Mouse (Mus musculus) heart, embryonic 11.5 days (tissue): ENCODE results near the gene Erf. TPM values are rescaled to one million over a fixed set of nuclear protein-coding genes. Genes with fewer than 3 reads are reported as not detected.
A peak's percentile ranks its signal among the peaks of the same experiment; 100 is the strongest.

ENCODE experiments used
- ATAC-seq: fragments of 200-750 bp; cut with Nextera tagmentation; replicated peaks from 2 replicates; pipeline ENCODE4 v1.8.0; 2017; ENCODE audit warnings: moderate library complexity; ENCODE audit not compliant: insufficient number of reproducible peaks, low FRiP score, low TSS enrichment
- H3K27ac ChIP-seq: fragments of 300-500 bp; sonication (generic); 2 replicates; pipeline ENCODE4 v1.5.1; 2014; ENCODE audit warnings: mild to moderate bottlenecking, low read depth, low read length
- H3K27me3 ChIP-seq: fragments of 300-500 bp; sonication (generic); 2 replicates; pipeline ENCODE4 v1.6.1; 2014; ENCODE audit warnings: mild to moderate bottlenecking, low read length, mixed read lengths; ENCODE audit not compliant: control insufficient read depth, insufficient read depth
- H3K36me3 ChIP-seq: fragments of 300-500 bp; sonication (generic); 2 replicates; pipeline ENCODE4 v1.6.1; 2014; ENCODE audit warnings: mild to moderate bottlenecking, low read length, moderate library complexity, mixed read lengths; ENCODE audit not compliant: control insufficient read depth, insufficient read depth
- H3K4me1 ChIP-seq: fragments of 300-500 bp; sonication (generic); 2 replicates; pipeline ENCODE4 v1.6.1; 2014; ENCODE audit warnings: low read length; ENCODE audit not compliant: control insufficient read depth, insufficient read depth
- H3K4me2 ChIP-seq: fragments of 300-500 bp; sonication (generic); 2 replicates; pipeline ENCODE4 v1.6.1; 2014; ENCODE audit warnings: mild to moderate bottlenecking, moderate library complexity
- H3K4me3 ChIP-seq: fragments of 300-500 bp; sonication (generic); 2 replicates; pipeline ENCODE4 v1.5.1; 2014; ENCODE audit warnings: low read depth, low read length
- H3K9ac ChIP-seq: fragments of 300-500 bp; sonication (generic); 2 replicates; pipeline ENCODE4 v1.6.1; 2014; ENCODE audit warnings: mild to moderate bottlenecking, low read depth, low read length, moderate library complexity
- H3K9me3 ChIP-seq: fragments of 300-500 bp; sonication (generic); replicated peaks from 2 replicates; pipeline ENCODE4 v1.6.1; 2016; ENCODE audit warnings: low read length; ENCODE audit not compliant: control insufficient read depth
- WGBS: fragments of 180-500 bp; shearing (Covaris S2); extraction: QIAGEN DNeasy Blood & Tissue Kit; methylation state at CpG from one replicate; pipeline ENCODE4 v1.1.7; 2014; ENCODE audit not compliant: insufficient replicate concordance; 5-methylcytosine and 5-hydroxymethylcytosine counted together
- polyA plus RNA-seq: library from polyadenylated mRNA; unstranded; fragments of >200 nt; fragmentation: Nextera tagmentation; extraction: Ambion mirVana; gene quantifications from 2 replicates; pipeline ENCODE4 v1.2.1, GENCODE M21; 2014

The Erf gene
- 20.5 and 25.0 TPM in 2 replicates for polyA plus RNA-seq

DNA sequence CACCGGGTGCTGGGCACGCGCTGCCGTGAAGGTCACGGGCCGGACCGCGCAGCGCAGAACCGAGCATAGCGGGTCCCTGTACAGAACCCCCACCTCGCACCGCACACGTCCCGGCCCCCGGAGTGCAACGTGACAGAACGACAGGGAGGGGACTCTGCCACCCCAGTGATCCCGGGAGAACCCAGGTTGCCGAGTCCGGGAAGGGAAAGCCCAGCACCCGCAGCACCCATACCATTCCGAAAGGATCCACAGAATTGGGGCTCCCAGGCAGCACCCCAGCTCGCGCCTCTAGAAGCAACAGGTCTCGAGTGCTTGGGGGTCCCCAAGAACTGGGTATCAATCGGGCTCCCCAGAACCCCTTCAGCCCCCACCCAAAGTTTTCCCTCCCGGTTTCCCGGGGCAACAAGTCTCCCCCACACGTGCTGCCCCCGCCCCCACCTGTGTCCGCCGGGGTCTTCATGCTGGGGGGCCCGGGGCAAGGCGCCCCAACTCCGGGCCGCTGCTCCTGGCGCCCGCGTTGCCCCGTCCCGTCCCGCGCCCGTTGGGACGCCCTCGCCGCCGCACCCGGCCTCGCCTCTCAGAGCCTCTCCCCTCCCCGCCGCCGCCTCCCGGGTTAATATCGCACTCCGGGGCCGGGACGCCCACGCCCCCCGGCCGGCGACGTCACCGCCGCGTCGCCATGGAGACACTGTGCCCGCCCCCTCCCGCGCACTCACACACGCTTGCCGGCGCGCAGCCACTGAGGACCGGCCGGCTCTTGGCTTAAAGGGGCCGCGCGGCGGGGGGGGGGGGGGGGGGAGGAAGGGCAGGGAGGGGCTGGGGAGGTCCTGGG, at the start of gene Erf:
Erf (minus strand) TSS at position 621 of the 832 bp plus-strand sequence.
- Histone ChIP-seq H3K4me2 (peak within 1 kb of the TSS; percentile 98), H3K4me3 (peak within 1 kb of the TSS; percentile 80), H3K27ac (peak within 1 kb of the TSS; percentile 99), H3K9ac (peak within 1 kb of the TSS; percentile 99), H3K4me1 (peaks cover 34% of the 10 kb centered on the region), H3K9me3 (no peaks in the 10 kb centered on the region), H3K36me3 (0 out of 2 replicates have a peak, but pooled peaks cover 3% of the 10 kb centered on the region), H3K27me3 (no peaks in the 10 kb centered on the region)
- under 1% methylated on average over 73 of the region's 81 CpGs for WGBS
- peak; percentile 76 for ATAC-seq

DNA sequence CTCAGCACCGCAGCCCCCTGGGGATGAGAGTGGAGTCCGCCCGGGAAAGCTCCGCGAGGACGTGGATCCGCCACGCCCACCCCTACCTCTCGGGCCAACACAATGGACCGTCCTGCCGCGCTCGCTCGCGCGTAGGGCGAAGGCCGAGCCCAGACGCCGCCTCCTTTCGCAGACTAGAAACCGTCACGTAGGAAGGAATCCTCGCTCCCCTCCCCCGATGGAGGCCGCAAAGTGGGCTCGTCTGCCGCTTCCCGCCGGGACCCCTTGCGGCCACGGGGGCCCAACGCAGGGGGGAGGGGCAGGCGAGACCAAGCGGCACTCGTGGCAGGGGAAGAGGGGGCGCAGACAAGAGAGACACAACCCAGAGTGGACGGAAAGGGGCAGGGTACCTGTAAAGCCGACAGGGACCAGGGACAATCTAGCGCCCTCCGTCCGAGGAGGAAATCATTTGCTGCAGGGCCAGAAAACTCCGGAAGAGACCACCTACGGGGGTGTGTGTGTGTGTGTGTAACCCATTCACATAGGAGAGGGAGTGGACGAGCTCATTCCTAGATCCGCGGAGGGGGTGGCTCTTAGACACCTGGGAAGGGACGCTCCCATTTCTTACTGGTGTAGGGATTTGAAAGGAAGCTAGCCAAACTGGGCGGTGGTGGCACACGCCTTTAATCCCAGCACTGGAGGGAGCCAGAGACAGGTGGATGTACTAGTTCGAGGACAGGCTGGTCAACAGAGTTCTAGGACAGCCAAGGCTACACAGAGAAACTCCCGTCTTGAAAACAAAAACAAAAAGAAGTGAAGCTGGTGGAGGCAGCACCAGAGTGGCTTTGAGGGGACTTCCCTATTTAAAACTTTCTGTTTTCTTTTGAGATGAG, 47.1 kb upstream of the Erf start, which contains the start of gene Pafah1b3:
Pafah1b3 (minus strand) TSS at position 533 of the 872 bp plus-strand sequence.
- Histone ChIP-seq H3K27ac (peak within 1 kb of the TSS; percentile 95), H3K9ac (peak within 1 kb of the TSS; percentile 85), H3K4me1 (peaks cover 15% of the 10 kb centered on the region), H3K9me3 (no peaks in the 10 kb centered on the region), H3K4me3 (peak within 1 kb of the TSS; percentile 83), H3K27me3 (peaks cover 2% of the 10 kb centered on the region; the same call in 1 of the 2 replicates), H3K4me2 (peak within 1 kb of the TSS; percentile 94), H3K36me3 (peaks cover 15% of the 10 kb centered on the region)
- under 1% methylated on average over 51 of the region's 52 CpGs for WGBS
- peak; percentile 88 for ATAC-seq

DNA sequence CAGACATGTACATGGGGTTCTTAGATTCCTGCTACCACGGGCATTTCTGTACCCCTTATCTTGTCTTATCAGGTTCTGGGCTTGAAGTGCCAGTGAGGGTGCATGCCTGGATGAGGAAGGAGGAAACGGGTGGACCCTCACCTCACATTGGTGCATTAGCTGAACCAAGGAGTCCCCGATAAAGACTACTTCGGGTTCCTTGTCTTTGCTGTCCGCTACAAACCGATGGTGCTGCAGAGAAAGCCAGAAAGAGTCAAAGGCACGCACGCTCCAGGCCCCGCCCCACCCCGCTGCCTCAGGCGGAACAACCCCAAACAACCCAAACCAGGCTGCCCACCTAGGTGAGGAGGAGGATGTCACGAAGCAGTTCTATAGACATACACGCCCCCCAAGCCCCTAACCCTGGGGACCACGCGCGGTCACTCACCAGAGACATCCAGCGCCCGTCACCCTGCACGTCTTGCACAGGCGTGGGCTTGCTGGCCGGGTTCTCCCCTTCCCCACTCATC, 46.4 kb upstream of the Erf start:
- 1% methylated on average over 21 of the region's 21 CpGs for WGBS
- no peaks in the 10 kb centered on the region for H3K27me3 ChIP-seq
- H3K36me3 ChIP-seq = peaks cover 21% of the 10 kb centered on the region
- H3K4me3 ChIP-seq = peak overlapping the region; percentile 83
- no peaks in the 10 kb centered on the region for H3K9me3 ChIP-seq
- H3K4me1 ChIP-seq = peaks cover 15% of the 10 kb centered on the region
- peak overlapping the region; percentile 94 for H3K4me2 ChIP-seq
- peak overlapping the region; percentile 95 for H3K27ac ChIP-seq
- peak overlapping the region; percentile 85 for H3K9ac ChIP-seq
- ATAC-seq = peak; percentile 20; the same call in 1 of the 2 replicates

DNA sequence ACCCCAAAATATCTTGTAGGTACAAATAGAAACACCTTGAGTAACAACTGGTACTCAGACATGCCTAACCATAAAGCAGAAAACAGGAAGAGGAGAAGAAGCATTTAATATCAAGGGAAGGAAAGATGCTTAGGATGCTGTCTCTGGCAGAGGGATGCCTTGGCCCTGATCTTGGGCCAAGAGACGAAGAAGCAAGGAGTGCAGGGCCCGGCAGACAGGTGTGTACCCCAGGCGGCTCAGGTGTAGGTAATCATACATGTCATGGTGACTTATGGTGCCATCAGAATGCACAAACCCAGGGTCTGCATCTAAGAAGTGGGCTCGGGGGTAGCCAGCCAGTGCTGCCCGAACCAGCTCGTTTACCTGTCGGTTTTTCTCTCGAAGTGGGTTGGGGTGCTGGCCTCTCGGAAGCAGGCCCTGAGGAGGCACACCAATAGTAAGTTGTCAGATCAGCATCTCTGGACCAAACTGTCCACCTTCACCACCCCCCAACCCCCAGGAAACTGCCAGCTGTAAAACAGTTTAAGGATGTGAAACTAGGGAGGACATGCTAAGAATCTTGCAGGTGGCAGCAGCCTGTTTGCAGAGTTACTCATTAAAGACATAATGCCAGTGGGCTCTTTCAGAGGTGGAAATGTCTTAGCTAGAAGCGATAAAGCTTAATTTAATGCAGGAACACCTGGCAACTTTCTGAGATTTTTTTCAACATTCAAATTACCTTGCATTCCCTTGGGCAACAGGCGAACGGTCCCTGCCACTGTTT, 44.6 kb upstream of the Erf start:
- no peak overlapping the region for H3K4me3 ChIP-seq
- ATAC-seq = no peak
- no peak overlapping the region for H3K9ac ChIP-seq
- no peaks in the 10 kb centered on the region for H3K9me3 ChIP-seq
- WGBS = 86% methylated on average over 12 of the region's 12 CpGs
- peaks cover 18% of the 10 kb centered on the region for H3K4me1 ChIP-seq
- H3K4me2 ChIP-seq = no peak overlapping the region
- peaks cover 32% of the 10 kb centered on the region for H3K36me3 ChIP-seq
- no peak overlapping the region for H3K27ac ChIP-seq
- no peaks in the 10 kb centered on the region for H3K27me3 ChIP-seq

DNA sequence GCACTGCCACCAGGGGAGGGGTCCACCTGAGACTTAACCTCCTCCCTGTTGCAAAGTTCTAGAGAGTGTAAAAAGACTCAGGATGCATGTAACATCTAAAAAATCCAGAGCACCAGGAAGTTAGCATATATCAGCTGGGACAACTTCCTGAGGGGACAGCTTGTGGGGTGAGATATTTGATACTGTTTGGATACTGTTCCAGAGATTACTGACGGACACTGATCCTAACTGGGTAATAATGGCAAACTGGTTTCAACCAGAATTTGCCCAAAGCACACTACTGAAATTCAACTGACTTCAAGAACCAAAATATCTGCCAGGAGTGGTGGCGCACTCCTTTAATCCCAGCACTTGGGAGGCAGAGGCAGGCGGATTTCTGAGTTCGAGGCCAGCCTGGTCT, 43.9 kb upstream of the Erf start:
- Histone ChIP-seq H3K27ac (no peak overlapping the region), H3K9ac (no peak overlapping the region), H3K27me3 (no peaks in the 10 kb centered on the region), H3K4me3 (no peak overlapping the region), H3K4me1 (peaks cover 18% of the 10 kb centered on the region), H3K9me3 (no peaks in the 10 kb centered on the region), H3K4me2 (no peak overlapping the region), H3K36me3 (peaks cover 38% of the 10 kb centered on the region)
- 86% methylated on average over 4 of the region's 4 CpGs for WGBS
- ATAC-seq = no peak

DNA sequence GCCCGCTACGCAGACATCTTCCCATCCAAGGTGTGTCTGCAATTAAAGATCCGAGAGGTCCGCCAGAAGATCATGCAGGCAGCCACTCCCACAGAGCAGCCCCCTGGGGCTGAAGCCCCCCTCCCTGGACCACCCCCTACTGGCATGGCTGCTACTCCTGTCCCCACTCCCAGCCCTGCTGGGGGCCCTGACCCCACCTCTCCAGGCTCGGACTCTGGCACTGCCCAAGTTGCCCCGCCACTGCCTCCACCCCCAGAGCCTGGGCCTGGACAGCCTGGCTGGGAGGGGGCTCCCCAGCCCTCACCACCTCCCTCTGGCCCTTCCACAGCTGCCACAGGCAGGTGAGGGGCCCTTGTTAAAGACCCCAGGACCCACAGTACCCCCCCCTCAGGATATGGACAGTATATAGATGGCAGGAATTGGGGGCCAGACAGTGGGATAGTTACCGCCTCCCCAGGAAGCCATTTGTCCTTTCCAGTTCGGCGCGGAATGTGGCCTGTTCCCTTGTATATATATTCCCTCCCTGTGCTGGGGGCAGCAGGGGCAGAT, 42.7 kb upstream of the Erf start:
- WGBS = 80% methylated on average over 10 of the region's 10 CpGs
- Histone ChIP-seq H3K27ac (peak overlapping the region; percentile 41; the same call in 1 of the 2 replicates), H3K4me1 (peaks cover 18% of the 10 kb centered on the region), H3K36me3 (peaks cover 51% of the 10 kb centered on the region), H3K9ac (0 out of 2 replicates have a peak overlapping the region, but pooled peaks have one; percentile 43), H3K27me3 (no peaks in the 10 kb centered on the region), H3K4me2 (no peak overlapping the region), H3K9me3 (no peaks in the 10 kb centered on the region; the same call in 1 of the 2 replicates), H3K4me3 (no peak overlapping the region)
- ATAC-seq = no peak

DNA sequence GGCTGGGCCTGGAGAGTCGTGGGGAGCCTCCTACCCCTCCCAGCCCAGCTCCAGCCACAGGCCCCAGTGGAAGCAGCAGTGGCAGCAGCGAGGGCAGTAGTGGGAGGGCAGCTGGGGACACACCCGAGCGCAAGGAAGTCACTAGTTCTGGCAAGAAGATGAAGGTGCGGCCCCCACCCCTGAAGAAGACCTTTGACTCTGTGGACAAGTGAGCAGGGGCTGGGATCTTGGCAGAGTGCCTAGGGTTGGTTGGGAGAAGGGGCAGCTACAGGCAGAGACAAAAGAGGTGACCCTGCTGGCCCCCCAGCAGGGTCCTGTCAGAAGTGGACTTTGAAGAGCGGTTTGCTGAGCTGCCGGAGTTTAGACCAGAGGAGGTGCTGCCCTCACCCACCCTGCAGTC, 41.5 kb upstream of the Erf start:
- 67% methylated on average over 7 of the region's 7 CpGs for WGBS
- Histone ChIP-seq H3K4me3 (no peak overlapping the region), H3K9ac (no peak overlapping the region), H3K4me2 (no peak overlapping the region), H3K9me3 (no peaks in the 10 kb centered on the region; the same call in 1 of the 2 replicates), H3K4me1 (peaks cover 18% of the 10 kb centered on the region), H3K27ac (no peak overlapping the region), H3K36me3 (peaks cover 61% of the 10 kb centered on the region), H3K27me3 (no peaks in the 10 kb centered on the region)
- no peak for ATAC-seq
